Mouse (Mus musculus): ENCODE results near the gene Abcd1.

The Abcd1 gene

DNA sequence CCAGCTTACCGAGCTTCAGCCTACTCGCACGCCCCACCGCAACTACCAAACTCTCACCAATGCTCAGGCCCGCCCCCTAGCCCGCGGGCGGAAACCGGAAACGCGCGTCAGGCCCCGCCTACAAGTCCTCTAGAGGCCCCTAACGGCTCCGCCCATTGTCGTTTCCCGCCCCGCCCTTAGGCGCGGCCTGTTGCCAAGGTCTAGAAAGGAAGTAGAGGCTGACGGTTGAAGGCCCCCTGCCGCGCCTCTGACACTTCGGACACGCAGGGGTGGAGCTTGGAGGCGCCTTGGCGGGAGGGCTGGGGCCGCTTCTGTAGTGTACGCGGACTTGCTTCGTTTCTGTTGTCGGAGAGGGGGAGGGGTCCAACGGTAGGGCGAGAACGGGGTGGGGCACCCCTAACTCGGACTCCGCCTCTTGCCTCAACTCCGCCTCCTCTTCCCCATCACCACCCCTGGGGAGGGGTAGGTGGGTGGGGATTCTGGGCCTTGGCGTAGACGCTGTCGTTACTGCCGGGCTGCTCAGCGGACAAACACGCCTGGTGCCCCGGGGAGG, at the start of gene Abcd1, which contains the start of gene Bcap31:
Gene Abcd1, plus strand, starts transcription at position 489 of the 553 bp plus-strand sequence.
Gene Bcap31, minus strand, starts transcription at position 67 of the 553 bp plus-strand sequence.
- peak; percentile 90 for DNase-seq (ENCODE audit: extremely low spot score, low spot score)

DNA sequence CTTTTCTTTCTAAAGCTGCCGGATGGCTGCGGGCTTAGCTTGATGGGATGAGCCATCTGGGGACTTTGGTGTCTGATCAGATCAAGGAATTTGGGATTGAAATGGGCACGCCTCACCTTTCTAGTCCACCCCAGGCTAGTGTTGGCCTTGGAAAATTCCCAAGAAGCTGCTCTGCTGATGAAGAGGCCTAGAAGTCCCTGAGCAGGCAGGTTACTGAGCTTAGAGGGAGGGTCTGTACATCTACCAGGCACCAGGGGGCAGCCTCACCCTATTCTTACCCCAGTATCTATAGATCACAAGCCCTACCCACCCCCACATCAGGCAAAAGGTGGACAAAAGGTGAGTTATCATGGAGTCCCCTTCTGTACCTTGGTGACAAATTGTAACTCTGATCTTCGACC, 44.4 kb upstream of the Abcd1 start:
- DNase-seq (ENCODE audit: extremely low spot score, low spot score) = peak; percentile 37

DNA sequence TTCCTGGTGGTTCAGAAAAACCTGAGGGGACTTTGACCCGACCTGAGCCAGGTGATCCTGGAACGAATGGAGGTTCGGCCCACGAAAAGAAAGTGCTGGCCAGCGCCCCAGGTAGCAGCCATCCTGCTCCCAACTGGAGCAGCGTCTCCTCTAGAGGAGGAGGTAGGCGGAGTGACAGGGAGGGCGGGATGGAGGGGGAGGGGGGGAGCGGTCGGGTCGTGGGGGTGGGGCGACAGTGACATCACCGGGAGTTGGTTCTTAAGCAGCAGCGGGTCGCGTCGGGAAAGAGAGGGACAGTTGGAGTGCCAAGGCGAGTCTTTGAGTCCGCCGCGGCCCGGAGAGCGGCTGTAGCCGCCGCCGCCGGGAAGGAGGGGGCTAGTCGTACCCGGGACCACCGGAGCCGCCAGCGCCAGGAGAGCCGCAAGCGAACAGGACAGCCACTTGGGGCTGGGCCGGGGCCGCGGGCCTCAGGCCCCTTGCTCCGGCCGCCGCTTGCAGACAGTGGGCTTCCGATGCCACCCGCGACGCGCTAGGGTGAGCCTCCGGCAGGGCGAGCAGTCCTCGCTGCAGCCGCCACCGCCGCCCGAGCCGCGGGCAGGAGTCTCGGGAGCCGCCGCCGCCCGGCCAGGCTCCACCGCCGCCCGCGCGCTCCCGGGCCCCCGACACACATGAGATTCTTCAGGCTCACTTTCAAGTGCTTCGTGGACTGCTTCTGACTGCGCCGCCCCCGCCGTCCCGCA, 43.3 kb upstream of the Abcd1 start, which contains the start of gene Slc6a8:
Gene Slc6a8, plus strand, starts transcription at position 272 of the 740 bp plus-strand sequence.
- peak; percentile 62 for DNase-seq (ENCODE audit: extremely low spot score, low spot score)

DNA sequence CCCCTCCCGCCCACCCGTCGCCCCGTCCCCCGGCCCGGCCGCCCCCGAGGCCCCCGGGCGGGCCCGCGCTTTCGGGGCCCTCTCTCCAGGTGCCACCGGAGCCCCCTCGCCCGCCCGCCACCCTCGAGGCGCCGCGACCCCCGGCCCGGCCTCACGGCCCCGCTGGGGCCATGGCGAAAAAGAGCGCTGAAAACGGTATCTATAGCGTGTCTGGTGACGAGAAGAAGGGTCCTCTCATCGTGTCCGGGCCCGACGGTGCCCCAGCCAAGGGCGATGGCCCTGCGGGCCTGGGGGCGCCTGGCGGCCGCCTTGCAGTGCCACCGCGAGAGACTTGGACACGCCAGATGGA, 42.8 kb upstream of the Abcd1 start:
- no peak for DNase-seq (ENCODE audit: extremely low spot score, low spot score)

DNA sequence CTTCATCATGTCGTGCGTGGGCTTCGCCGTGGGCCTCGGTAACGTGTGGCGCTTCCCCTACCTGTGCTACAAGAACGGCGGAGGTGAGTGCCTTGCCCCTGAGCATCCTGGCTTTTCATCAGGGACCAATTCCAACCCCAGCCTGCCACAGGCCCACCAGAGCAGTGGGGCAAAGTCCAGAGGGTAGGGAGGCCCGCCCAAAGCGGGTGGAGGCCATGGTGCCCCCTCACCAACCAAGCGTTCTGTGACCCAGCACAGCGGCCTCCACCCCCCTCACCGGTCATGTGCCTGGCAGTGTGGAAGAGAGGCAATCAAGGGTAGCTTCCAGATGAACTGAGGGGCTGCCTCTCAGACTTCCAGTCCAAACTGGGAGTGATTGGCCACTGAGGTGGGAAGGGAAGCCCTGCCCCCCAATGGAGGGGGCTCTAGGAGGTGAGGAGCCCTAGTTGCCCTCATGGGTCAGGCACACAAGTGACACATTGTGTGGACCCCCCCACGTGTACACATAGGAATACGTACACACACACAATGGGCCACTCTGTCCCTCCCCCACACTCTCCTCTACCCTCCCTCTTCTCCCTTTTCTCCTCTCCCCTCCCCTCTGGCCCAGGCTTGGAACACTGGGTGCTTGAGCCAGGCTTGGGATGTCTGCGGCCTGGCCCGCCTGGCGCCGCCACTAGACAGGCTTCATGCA, 42.3 kb upstream of the Abcd1 start:
- peak; percentile 36 for DNase-seq (ENCODE audit: extremely low spot score, low spot score)

DNA sequence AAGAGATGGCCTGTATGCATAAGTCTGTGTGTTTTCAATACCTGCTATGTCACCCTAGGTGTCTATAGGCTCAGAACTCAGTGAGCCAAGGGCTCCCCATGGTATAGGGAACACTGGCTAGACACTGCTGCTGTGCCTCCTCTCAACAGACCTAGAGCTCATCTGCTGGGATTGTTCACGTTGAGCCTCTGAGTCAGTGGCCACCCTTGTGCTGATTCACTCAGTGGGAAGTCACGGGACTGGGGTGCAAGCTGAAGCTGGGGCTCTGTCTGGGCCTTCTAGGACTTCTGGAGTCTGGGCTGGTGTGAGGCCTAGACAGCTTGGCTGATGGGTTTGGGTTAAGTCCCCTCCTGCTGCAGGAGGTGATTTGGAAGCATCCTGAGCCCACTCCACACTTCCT, 41.2 kb upstream of the Abcd1 start:
- no peak for DNase-seq (ENCODE audit: extremely low spot score, low spot score)

DNA sequence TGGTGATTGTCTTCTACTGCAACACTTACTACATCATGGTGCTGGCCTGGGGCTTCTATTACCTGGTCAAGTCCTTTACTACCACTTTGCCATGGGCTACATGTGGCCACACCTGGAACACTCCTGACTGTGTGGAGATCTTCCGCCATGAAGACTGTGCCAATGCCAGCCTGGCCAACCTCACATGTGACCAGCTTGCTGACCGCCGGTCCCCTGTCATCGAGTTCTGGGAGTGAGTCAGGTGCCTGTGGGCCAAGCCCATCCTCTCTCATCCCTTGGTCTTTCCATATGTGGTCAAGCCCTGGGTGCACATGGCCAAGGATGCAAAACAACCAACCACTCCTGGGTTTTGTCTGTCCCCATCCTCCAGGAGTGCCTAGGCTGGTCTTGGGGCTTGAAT, 39.7 kb upstream of the Abcd1 start:
- DNase-seq (ENCODE audit: extremely low spot score, low spot score) = no peak

DNA sequence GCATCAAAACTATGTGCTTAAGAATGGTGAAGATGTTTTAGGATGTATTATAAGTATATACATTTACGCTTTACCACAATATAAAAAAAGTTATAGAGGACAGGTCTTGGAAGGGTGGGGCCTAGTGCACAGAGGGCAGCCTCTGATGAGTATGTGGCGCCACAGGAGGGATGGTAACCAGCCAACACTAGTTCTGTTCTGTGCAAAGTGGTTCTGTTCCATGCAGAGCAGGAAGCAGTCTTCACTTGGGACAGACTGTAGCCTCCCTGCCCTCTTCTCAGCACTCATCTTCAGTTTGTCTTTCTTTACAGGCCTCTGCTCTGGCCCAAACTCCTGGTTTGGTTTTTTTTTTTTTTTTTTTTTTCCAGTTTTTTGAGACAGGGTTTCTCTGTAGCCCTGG, 32.2 kb upstream of the Abcd1 start:
- DNase-seq (ENCODE audit: extremely low spot score, low spot score) = no peak

DNA sequence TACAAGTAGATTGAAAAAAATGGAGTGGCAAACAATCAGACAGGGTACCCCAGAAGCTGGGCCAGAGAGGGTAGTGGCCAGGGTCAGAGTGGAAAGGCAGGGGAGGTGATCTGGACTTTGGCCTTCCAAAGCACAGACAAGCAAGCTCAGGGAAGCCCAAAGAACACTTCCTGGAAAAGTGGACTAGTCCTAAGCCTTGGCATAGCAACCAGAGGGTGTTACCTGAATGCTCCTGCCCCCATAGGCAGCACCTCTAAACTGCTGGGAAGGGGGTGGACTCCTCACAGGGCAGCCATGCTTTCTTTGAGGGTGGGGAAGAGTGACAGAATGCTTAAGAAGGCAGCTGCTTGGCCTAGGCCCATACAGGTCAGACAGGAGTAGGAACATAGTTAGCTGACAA, 31.4 kb upstream of the Abcd1 start:
- no peak for DNase-seq (ENCODE audit: extremely low spot score, low spot score)

DNA sequence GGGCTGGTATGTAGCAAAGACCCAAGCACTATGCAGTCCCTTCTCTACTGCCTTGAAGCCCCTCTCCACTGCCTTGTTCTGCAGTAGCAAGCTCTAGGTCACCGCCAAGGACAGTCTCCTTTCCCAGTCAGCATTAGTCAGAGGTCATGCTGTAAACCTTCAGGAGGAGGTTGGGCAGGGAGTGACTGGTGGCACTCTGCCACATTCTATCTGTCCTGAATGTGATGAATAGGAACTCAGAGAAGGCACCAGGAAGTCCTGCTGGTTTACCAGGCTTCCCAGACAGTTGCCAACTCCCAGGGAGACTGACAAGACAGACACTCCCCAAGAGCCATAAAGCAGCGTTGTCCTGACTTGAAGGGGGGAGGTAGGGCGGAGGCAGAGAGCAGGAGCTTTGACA, 30.8 kb upstream of the Abcd1 start:
- no peak for DNase-seq (ENCODE audit: extremely low spot score, low spot score)

DNA sequence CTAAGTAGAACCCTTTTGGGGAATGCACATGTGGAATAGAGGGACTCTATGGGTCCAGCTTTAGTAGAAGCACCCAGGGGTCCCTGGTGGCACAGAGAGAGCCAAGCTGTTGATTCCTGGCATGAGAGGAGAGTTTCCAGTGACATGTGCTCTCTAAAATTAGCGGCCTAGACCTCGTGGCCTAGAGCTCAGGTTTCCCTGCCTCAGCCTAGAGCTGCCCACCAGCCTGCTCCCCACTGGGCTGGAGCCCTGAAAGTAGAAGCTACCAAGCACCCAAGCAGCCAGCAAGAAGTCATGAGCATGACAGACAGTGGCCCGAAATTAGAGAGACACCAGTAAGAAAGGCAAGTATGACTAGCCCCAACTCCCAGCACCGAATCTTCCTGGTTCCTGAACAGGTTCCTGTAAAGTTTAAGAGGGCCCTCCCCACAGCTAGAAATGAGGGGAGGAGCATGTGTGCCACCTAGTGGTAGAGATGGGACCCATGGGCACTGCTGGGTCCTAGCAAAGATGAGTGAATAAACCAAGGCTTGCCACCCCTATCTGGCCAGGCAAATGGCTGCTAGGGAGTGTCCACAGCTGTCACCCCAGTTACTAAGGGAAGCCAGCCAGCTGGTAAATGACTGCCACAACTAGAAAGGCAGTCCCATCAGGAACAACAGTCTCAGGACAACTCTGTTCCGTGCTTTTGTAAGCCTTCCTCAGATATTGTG, 25.3 kb upstream of the Abcd1 start:
- no peak for DNase-seq (ENCODE audit: extremely low spot score, low spot score)

DNA sequence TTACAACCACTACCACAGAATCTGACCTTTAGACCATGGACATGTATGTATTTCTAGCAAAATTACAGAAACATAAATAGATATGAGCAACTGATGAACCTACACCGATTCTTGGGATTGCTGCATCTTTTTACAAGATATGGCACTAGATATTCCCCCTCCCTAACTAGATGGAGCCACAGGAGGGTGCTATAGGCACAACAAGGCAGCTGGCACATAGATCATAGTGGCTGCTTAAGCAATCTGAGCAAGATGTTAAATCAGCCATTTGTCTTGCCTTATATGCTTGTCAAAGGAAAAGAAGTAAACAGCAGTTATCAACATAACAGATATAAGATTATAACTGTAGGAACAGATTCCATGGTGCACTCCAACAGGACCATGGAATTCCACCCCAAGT, 15.9 kb upstream of the Abcd1 start:
- no peak for DNase-seq (ENCODE audit: extremely low spot score, low spot score)

DNA sequence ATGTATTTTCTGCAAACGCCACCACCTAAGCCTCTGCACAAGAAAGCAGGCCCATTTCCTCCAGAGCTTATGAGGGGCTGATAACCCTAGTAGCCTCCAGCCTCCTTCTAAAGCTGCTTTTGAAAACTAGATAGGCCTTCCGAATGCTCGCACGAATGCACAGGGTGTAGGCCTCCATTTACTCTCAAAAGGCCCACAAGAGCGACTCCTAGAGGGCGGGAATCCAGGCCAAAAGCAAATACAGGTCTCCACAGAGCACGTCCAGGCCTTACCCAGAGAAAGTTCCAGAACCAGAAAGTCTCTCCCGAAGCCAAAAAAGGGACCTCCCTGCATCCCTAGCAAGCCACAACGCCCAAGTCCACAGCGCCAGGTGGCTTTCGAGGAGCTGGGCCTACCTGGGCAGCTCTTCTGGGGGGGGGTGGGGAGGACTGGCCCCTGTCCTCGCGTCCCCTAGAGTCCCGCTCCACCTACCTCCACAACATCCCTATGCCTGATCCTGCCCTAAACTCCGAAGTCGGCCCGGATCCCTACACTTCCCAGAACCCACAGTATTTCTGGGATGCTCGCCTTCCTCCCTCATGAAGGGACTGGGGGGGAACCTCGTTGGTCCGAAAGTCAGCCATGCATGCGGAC, 805 bp upstream of the Abcd1 start:
- peak; percentile 16 for DNase-seq (ENCODE audit: extremely low spot score, low spot score)

DNA sequence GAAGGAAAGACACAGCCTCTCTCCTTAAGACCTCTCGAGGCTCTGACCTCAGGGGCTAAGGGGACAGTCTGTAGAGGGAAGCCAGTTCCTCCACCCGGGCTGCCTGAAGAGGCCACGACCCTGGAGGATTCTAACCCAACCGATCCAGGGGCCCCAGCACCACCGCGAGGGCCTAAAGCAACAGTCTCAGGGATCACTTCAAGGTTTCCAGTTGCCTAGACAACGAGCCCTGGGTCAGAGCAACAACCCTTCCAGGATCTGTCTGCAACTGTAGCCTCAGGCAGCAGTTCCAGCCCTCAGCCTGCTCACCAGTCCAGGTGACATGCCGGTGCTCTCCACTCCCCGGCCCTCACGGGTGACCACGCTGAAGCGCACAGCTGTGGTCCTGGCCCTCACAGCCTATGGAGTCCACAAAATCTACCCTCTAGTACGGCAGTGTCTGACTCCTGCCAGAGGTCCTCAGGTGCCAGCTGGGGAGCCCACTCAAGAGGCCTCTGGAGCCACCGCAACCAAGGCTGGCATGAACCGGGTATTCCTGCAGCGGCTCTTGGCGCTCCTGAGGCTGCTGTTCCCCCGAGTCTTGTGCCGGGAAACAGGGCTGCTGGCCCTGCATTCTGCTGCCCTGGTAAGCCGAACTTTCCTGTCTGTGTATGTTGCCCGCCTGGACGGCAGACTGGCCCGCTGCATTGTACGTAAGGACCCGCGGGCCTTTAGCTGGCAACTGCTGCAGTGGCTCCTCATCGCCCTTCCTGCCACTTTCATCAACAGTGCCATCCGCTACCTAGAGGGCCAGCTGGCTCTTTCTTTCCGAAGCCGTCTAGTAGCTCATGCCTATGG, 530 bp downstream of the Abcd1 start:
- DNase-seq (ENCODE audit: extremely low spot score, low spot score) = no peak

DNA sequence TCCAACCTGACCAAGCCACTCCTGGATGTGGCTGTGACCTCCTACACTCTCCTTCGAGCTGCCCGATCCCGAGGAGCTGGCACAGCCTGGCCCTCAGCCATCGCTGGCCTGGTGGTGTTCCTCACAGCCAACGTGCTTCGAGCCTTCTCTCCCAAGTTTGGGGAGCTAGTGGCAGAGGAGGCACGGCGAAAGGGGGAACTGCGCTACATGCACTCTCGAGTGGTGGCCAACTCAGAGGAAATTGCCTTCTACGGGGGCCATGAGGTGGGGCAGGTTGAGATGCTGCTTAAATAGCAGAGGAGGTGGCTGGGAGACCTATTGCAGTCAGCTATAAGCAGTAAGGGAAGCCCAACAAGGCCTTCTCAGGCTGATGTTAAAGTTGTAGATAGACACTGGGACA, 1.3 kb downstream of the Abcd1 start:
- DNase-seq (ENCODE audit: extremely low spot score, low spot score) = no peak

DNA sequence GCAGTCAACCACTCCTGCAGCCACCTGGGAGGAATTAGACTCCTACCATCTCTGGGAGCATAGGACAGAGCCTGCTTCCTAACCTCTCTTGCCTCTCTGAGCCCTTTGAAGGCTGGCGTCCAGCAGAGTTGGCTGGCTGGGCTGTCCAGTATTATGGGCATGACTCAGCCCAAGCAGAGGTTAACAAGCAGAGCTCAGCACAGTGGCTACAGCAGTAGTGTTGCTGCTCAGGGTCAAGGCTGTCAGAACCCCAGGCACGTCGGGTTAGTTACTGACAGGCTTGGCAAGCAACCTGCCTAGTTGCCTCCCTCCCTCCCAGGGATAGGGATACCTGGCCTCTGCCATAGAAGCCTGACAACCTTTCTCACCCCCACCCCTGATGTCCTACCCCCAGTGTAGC, 1.9 kb downstream of the Abcd1 start:
- no peak for DNase-seq (ENCODE audit: extremely low spot score, low spot score)

DNA sequence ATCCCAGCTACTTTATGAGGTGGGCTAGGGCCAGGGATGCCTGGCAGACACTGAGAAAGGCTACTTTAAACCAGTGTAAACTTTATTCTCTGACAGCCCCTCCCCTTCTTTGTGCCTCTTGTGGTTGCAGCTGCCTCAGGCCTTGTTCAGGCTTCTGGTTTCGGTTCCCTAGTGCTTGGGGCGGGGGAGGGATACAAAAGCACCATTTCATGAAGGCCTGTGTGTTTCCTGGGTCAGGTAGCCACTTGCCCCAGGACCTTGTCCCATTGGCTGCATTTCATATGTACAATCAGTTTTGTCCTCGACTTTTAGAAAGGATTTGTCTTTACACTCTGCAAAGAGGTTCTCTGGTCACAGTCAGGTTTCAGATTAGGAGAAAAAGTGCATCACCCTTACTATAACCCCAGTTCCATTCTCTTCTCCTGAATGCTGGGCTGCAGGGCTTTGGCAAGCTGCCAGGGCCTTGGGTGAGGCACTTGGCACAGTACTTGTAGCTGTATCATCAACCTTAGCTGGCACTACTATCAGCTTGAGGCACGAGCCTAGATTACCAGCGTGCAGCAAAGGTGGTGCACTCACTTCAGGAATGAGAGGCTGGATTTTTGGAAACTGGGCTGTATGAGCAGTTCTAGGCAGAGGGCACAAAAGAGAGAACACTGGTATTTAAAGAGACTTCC, 2.4 kb downstream of the Abcd1 start:
- no peak for DNase-seq (ENCODE audit: extremely low spot score, low spot score)

DNA sequence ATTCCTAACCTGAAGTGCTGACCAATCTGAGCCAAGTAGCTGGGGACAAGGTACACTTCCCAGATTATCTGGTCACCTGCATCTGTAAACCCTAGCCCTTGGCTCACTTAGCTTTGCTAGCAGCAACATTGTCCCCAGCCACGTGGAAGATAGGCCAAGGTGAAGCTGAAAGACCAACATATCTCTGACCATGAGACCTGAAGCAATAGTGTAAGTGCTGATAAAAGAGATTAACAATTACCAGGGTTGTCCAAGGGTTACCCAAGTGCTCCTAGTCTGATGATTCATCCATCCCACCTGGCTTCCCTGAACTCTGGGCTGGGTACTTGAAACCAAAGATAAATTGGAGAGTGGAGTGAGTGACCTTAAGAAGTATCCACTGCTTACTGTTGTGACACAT, 14.5 kb downstream of the Abcd1 start:
- DNase-seq (ENCODE audit: extremely low spot score, low spot score) = no peak

DNA sequence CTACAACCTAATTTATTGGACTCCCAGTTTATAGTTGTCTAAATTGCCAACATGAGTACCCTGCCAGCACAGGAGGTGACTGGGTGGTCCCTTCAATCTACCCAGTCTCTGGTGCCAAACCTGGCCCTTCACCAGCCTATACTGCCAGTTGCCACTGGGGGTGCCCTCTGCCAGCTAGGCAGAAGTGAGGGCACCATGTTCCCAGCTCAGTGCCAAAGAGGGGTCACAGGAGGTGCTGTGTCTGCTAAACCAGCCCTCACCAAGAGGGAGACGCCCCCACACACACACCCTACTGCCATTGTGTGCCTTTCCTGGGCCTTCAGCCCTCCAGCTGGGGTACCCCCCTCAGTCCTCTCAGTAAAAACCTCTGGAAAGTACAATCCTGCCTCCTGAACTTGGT, 21.8 kb downstream of the Abcd1 start:
- no peak for DNase-seq (ENCODE audit: extremely low spot score, low spot score)

DNA sequence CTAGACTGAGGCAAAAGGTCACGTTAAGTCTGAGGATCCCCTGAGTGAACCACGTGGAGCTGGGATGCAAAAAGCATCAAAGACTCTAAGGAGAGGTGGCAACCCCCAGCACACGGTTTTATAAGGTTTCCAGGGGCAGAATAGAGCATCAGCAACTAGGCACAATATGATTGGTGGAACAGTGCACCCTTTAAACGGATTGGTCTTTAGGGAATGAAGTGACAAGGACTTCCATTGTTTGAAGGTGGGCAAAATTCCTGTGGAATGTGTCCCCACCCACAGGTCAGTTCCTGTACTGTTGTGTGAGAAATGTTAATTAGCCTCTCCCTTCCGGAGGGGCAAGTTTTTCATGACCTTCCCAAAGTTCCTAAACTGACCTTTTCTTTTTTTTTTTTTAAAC, 22.8 kb downstream of the Abcd1 start:
- no peak for DNase-seq (ENCODE audit: extremely low spot score, low spot score)
